Mouse (Mus musculus): ENCODE results near the gene S1pr4.

GRCm38 (mm10) chr10:81474461-81474860, 25.5 kb downstream of the S1pr4 start:
- TF ChIP-seq MYOD1 (IDR thresholded peaks at IDR 0.05; ENCODE audit: control insufficient read depth in 1 of 3, insufficient read length in 2 of 3, low read depth in 2 of 3) (no peak), POLR2A (IDR thresholded peaks at IDR 0.05; ENCODE audit: insufficient read length, low read depth) (no peak), MAX (IDR thresholded peaks at IDR 0.05; ENCODE audit: low read depth) (no peak), SRF (IDR thresholded peaks at IDR 0.05; ENCODE audit: control insufficient read depth, insufficient read length, low read depth) (no peak), POLR2AphosphoS2 (IDR thresholded peaks at IDR 0.05; ENCODE audit: insufficient read length, low read depth) (no peak), CEBPB (IDR thresholded peaks at IDR 0.05; ENCODE audit: insufficient read depth, poor library complexity, severe bottlenecking) (no peak), TCF3 (IDR thresholded peaks at IDR 0.05; ENCODE audit: insufficient read length, low read depth) (no peak), TCF12 (IDR thresholded peaks at IDR 0.05; ENCODE audit: insufficient read depth, poor library complexity, severe bottlenecking) (no peak)

Measured in myocyte (in vitro differentiated cells).